Mouse (Mus musculus) liver, postnatal 0 days (tissue): ENCODE measurements around the gene Olfml3.

Experiments
- CTCF ChIP-seq: sonication (generic); IDR thresholded peaks from 2 replicates; pipeline ENCODE4 v1.5.1; 2016; ENCODE audit warnings: antibody characterized with exemption, low read depth
- EP300 ChIP-seq: IDR thresholded peaks from 2 replicates; pipeline ENCODE4 v1.6.1; 2016; ENCODE audit warnings: antibody characterized with exemption, low read depth, mild to moderate bottlenecking

- no peak for TF ChIP-seq CTCF
- TF ChIP-seq EP300 = no peak
Observed at GRCm38 (mm10) chr3:103746711-103747110, 8.9 kb upstream of the Olfml3 start.
